Mouse (Mus musculus) CD4-positive, CD25-positive, alpha-beta regulatory T cell, adult 4 months (primary cell): ENCODE results near the gene Gm9844. TPM values are rescaled to one million over a fixed set of nuclear protein-coding genes. Genes with fewer than 3 reads are reported as not detected.

Experiments
- ATAC-seq: one replicate; pipeline ENCODE4 v1.8.0; 2017
- polyA plus RNA-seq, 2 experiments: library from polyadenylated mRNA; unstranded; fragments of 100-300 nt; shearing (Covaris generic); gene quantifications; one replicate each; pipeline ENCODE4 v1.2.1; 2017

The Gm9844 gene
- polyA plus RNA-seq, 2 experiments from 2014 or later: 22.4 to 44.8 TPM

- no peak for ATAC-seq
These were observed 40.2 kb downstream of the Gm9844 start for GRCm38 (mm10) chr7:24902264-24902629.

- ATAC-seq: peak; percentile 15
These were observed 40.8 kb downstream of the Gm9844 start, which contains the start of gene Arhgef1 for GRCm38 (mm10) chr7:24902630-24903443. TSS of gene Arhgef1 (plus strand) at chr7:24902912.

GRCm38 (mm10) chr7:24903444-24903825, 41.4 kb downstream of the Gm9844 start:
- no peak for ATAC-seq

- peak; percentile 74 for ATAC-seq
These were observed 42.1 kb downstream of the Gm9844 start for GRCm38 (mm10) chr7:24904070-24904483.

GRCm38 (mm10) chr7:24904936-24905335, 42.9 kb downstream of the Gm9844 start:
- no peak for ATAC-seq

- no peak for ATAC-seq
These were observed 44.5 kb downstream of the Gm9844 start for GRCm38 (mm10) chr7:24906551-24906950.

GRCm38 (mm10) chr7:24907211-24907748, 45.3 kb downstream of the Gm9844 start:
- ATAC-seq: peak; percentile 71

Other genes with a start within 250 kb of the Gm9844 start
- not detected for gene Lypd3, start 225.7 kb upstream of the Gm9844 start, polyA plus RNA-seq
- not detected for gene Tex101, start 185.5 kb upstream of the Gm9844 start, polyA plus RNA-seq
- not detected for gene BC049730, start 153.0 kb upstream of the Gm9844 start, polyA plus RNA-seq
- gene Gm4763, start 135.3 kb upstream of the Gm9844 start, polyA plus RNA-seq: not detected
- not detected for gene Cd177, start 101.9 kb upstream of the Gm9844 start, polyA plus RNA-seq
- not detected for gene Ceacam10, start 85.0 kb upstream of the Gm9844 start, polyA plus RNA-seq
- not detected for gene Lypd4, start 7.7 kb downstream of the Gm9844 start, polyA plus RNA-seq
- gene Dmrtc2, start 7.8 kb downstream of the Gm9844 start, polyA plus RNA-seq: not detected
- gene Rps19, start 22.2 kb downstream of the Gm9844 start, polyA plus RNA-seq: over 10,000 TPM; 12,099 to 13,283 TPM
- gene Cd79a, start 35.2 kb downstream of the Gm9844 start, polyA plus RNA-seq: 10 to 100 TPM in 1 of 2 experiments, 1 to 10 TPM in 1; 2.2 to 28.9 TPM
- 100 to 1,000 TPM; 166 to 183 TPM for gene Arhgef1, start 40.7 kb downstream of the Gm9844 start, polyA plus RNA-seq
- not detected for gene Gm4881, start 82.3 kb downstream of the Gm9844 start, polyA plus RNA-seq
- 100 to 1,000 TPM; 187 to 237 TPM for gene Rabac1, start 110.5 kb downstream of the Gm9844 start, polyA plus RNA-seq
- gene Atp1a3, start 143.7 kb downstream of the Gm9844 start, polyA plus RNA-seq: 1 to 10 TPM; 2.3 TPM
- 1 to 10 TPM; 4.1 to 4.5 TPM for gene Grik5, start 210.1 kb downstream of the Gm9844 start, polyA plus RNA-seq
- gene Zfp574, start 210.4 kb downstream of the Gm9844 start, polyA plus RNA-seq: 10 to 100 TPM; 11.3 to 15.1 TPM